Mouse (Mus musculus): ENCODE measurements around the gene Dgki.
A peak's percentile ranks its signal among the peaks of the same experiment; 100 is the strongest.

Gene Dgki

GRCm38 (mm10) chr6:37063266-37063665 lies 236.7 kb downstream of the Dgki start:
- no peak for DNase-seq (ENCODE audit: low spot score in 2 of 2)

- no peak for DNase-seq (ENCODE audit: low spot score in 2 of 2)
Observed at GRCm38 (mm10) chr6:37060114-37060513, 239.9 kb downstream of the Dgki start.

- DNase-seq (ENCODE audit: low spot score in 2 of 2) = no peak
Observed at GRCm38 (mm10) chr6:37057957-37058356, 242.0 kb downstream of the Dgki start.

- no peak for DNase-seq (ENCODE audit: low spot score in 2 of 2)
Observed at GRCm38 (mm10) chr6:37057536-37057935, 242.4 kb downstream of the Dgki start.

- no peak for DNase-seq (ENCODE audit: low spot score in 2 of 2)
Observed at GRCm38 (mm10) chr6:37055634-37056033, 244.3 kb downstream of the Dgki start.

- no peak for DNase-seq (ENCODE audit: low spot score in 2 of 2)
Observed at GRCm38 (mm10) chr6:37055128-37055527, 244.9 kb downstream of the Dgki start.

GRCm38 (mm10) chr6:37054435-37055020 lies 245.5 kb downstream of the Dgki start:
- peak in 1 of 2 experiments; percentile 17 for DNase-seq (ENCODE audit: low spot score in 2 of 2)

GRCm38 (mm10) chr6:37053411-37053810 lies 246.6 kb downstream of the Dgki start:
- no peak for DNase-seq (ENCODE audit: low spot score in 2 of 2)

- no peak for DNase-seq (ENCODE audit: low spot score in 2 of 2)
Observed at GRCm38 (mm10) chr6:37051652-37052051, 248.3 kb downstream of the Dgki start.

GRCm38 (mm10) chr6:37051150-37051549 lies 248.8 kb downstream of the Dgki start:
- DNase-seq (ENCODE audit: low spot score in 2 of 2) = no peak

- DNase-seq (ENCODE audit: low spot score in 2 of 2) = no peak
Observed at GRCm38 (mm10) chr6:37047611-37048129, 252.3 kb downstream of the Dgki start.

- DNase-seq (ENCODE audit: low spot score in 2 of 2) = peak; percentile 17 to 62
Observed at GRCm38 (mm10) chr6:37046152-37046788, 253.7 kb downstream of the Dgki start.

- DNase-seq (ENCODE audit: low spot score in 2 of 2) = no peak
Observed at GRCm38 (mm10) chr6:37044796-37045195, 255.2 kb downstream of the Dgki start.

GRCm38 (mm10) chr6:37038444-37038843 lies 261.5 kb downstream of the Dgki start:
- DNase-seq (ENCODE audit: low spot score in 2 of 2) = no peak

GRCm38 (mm10) chr6:37037115-37037908 lies 262.7 kb downstream of the Dgki start:
- DNase-seq (ENCODE audit: low spot score in 2 of 2) = no peak

GRCm38 (mm10) chr6:37035681-37036080 lies 264.3 kb downstream of the Dgki start:
- no peak for DNase-seq (ENCODE audit: low spot score in 2 of 2)

GRCm38 (mm10) chr6:37030986-37031385 lies 269.0 kb downstream of the Dgki start:
- no peak for DNase-seq (ENCODE audit: low spot score in 2 of 2)

GRCm38 (mm10) chr6:37030402-37030801 lies 269.6 kb downstream of the Dgki start:
- no peak for DNase-seq (ENCODE audit: low spot score in 2 of 2)

- no peak for DNase-seq (ENCODE audit: low spot score in 2 of 2)
Observed at GRCm38 (mm10) chr6:37028841-37029240, 271.1 kb downstream of the Dgki start.

GRCm38 (mm10) chr6:37028300-37028699 lies 271.7 kb downstream of the Dgki start:
- no peak for DNase-seq (ENCODE audit: low spot score in 2 of 2)

GRCm38 (mm10) chr6:37026343-37027243 lies 273.4 kb downstream of the Dgki start:
- no peak for DNase-seq (ENCODE audit: low spot score in 2 of 2)

- DNase-seq (ENCODE audit: low spot score in 2 of 2) = no peak
Observed at GRCm38 (mm10) chr6:37016046-37016445, 283.9 kb downstream of the Dgki start.

Measured in heart, adult 9 months (tissue).